Mouse (Mus musculus): Measurements from ENCODE around the gene Alkbh4. TPM values are rescaled to one million over a fixed set of nuclear protein-coding genes. Genes with fewer than 3 reads are reported as not detected.

The Alkbh4 gene
- polyA plus RNA-seq, 1 experiment, result 23.0 TPM

DNA sequence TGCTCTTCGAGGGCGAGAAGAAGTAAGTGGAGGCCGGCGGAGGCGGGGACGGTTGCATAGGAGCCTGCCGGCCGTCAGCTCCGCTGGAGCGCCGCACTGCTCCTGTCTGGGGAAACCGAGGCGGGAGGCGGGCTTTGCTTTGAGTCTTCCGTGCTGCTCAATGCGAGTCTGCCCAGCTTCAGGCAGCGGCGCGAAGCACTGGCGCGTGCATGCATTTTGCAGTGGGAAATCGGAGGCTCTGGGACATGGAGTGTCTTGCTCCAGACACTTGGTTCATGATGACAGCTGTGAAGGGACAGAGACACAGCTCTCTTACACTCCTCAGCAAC, 19.2 kb upstream of the Alkbh4 start:
- no peaks in the 10 kb centered on the region for H3K27me3 ChIP-seq (ENCODE audit: control insufficient read depth, insufficient read depth, low read length)
- H3K36me3 ChIP-seq (ENCODE audit: control insufficient read depth, insufficient read depth, low read length), result no peaks in the 10 kb centered on the region
- no peak; the same call in 1 of the 2 replicates for TF ChIP-seq POLR2A (IDR thresholded peaks at IDR 0.05; ENCODE audit: control insufficient read depth, low read depth, low read length)
- peak overlapping the region; percentile 93 for H3K4me3 ChIP-seq (ENCODE audit: control insufficient read depth, low read depth, low read length)
- H3K27ac ChIP-seq (ENCODE audit: control insufficient read depth, insufficient read depth, low read depth, low read length), result peak overlapping the region; percentile 54; the same call in 1 of the 2 replicates
- peaks cover 10% of the 10 kb centered on the region for H3K4me1 ChIP-seq (ENCODE audit: control insufficient read depth, insufficient read depth, low read length)

DNA sequence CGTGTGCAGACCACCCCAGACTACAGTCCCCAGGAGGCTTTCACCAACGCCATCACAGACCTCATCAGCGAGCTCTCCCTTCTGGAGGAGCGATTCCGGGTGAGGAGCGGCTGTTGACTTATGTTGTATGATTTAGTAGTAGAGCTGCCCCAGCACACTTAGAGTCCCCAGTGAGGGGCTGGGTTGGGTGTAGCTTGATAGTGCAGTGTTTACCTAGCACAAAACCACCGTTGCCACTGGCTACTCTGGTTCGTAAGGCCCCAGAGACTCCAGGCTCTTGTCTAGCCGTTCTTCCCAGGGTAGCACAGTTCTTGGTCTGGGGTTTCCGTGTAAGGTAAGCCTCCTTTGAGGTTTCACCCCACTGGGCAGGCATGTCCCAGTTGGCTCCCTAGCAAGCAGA, 13.8 kb upstream of the Alkbh4 start:
- H3K27me3 ChIP-seq (ENCODE audit: control insufficient read depth, insufficient read depth, low read length), result no peaks in the 10 kb centered on the region
- no peak for TF ChIP-seq POLR2A (IDR thresholded peaks at IDR 0.05; ENCODE audit: control insufficient read depth, low read depth, low read length)
- TF ChIP-seq CTCF (IDR thresholded peaks at IDR 0.05; ENCODE audit: control insufficient read depth, insufficient read depth, insufficient replicate concordance, low read depth, low read length), result no peak
- peaks cover 2% of the 10 kb centered on the region for H3K36me3 ChIP-seq (ENCODE audit: control insufficient read depth, insufficient read depth, low read length)
- no peak overlapping the region for H3K27ac ChIP-seq (ENCODE audit: control insufficient read depth, insufficient read depth, low read depth, low read length)
- H3K4me3 ChIP-seq (ENCODE audit: control insufficient read depth, low read depth, low read length), result no peak overlapping the region
- H3K4me1 ChIP-seq (ENCODE audit: control insufficient read depth, insufficient read depth, low read length), result no peaks in the 10 kb centered on the region; the same call in 1 of the 2 replicates

GRCm38 (mm10) chr5:136136292-136136990, 495 bp downstream of the Alkbh4 start:
- Histone ChIP-seq H3K27ac (ENCODE audit: control insufficient read depth, insufficient read depth, low read depth, low read length) (peak overlapping the region; percentile 65), H3K4me1 (ENCODE audit: control insufficient read depth, insufficient read depth, low read length) (0 out of 2 replicates have a peak, but pooled peaks cover 2% of the 10 kb centered on the region), H3K27me3 (ENCODE audit: control insufficient read depth, insufficient read depth, low read length) (no peaks in the 10 kb centered on the region), H3K36me3 (ENCODE audit: control insufficient read depth, insufficient read depth, low read length) (no peaks in the 10 kb centered on the region; the same call in none of the 2 replicates), H3K4me3 (ENCODE audit: control insufficient read depth, low read depth, low read length) (peak overlapping the region; percentile 97)
- no peak for TF ChIP-seq CTCF (IDR thresholded peaks at IDR 0.05; ENCODE audit: control insufficient read depth, insufficient read depth, insufficient replicate concordance, low read depth, low read length)
- no peak for TF ChIP-seq POLR2A (IDR thresholded peaks at IDR 0.05; ENCODE audit: control insufficient read depth, low read depth, low read length)

DNA sequence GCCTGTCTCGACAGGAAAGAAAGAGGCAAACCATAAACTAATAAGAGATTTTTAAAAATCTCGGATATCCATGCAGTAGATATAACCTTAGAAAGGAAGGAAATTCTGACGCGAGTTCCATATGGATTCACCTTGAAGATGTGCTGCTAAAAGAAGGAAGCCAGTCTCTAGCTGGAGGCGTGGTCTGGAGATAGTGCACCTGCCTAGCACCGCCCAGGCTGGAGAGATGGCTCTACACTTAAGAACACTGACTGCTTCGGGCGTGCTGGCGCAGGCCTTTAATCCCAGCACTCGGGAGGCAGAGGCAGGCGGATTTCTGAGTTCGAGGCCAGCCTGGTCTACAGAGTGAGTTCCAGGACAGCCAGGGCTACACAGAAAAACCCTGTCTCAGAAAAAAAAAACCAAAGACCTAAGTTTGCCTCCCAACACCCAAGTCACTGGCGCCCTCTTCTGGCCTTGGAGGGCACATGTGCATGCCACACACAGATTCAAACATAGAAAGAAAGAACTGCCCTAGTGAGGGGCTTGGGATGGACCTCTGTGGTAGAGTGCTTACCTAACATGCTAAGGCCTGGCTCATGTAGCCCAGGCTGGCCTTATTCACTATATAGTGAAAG, 1.8 kb downstream of the Alkbh4 start:
- Histone ChIP-seq H3K4me3 (ENCODE audit: control insufficient read depth, low read depth, low read length) (no peak overlapping the region), H3K27ac (ENCODE audit: control insufficient read depth, insufficient read depth, low read depth, low read length) (no peak overlapping the region), H3K27me3 (ENCODE audit: control insufficient read depth, insufficient read depth, low read length) (no peaks in the 10 kb centered on the region), H3K36me3 (ENCODE audit: control insufficient read depth, insufficient read depth, low read length) (no peaks in the 10 kb centered on the region; the same call in none of the 2 replicates), H3K4me1 (ENCODE audit: control insufficient read depth, insufficient read depth, low read length) (0 out of 2 replicates have a peak, but pooled peaks cover 2% of the 10 kb centered on the region)
- peak; percentile 57; the same call in 1 of the 2 replicates for TF ChIP-seq CTCF (IDR thresholded peaks at IDR 0.05; ENCODE audit: control insufficient read depth, insufficient read depth, insufficient replicate concordance, low read depth, low read length)
- TF ChIP-seq POLR2A (IDR thresholded peaks at IDR 0.05; ENCODE audit: control insufficient read depth, low read depth, low read length), result no peak

GRCm38 (mm10) chr5:136139393-136139792, 3.4 kb downstream of the Alkbh4 start:
- Histone ChIP-seq H3K27me3 (ENCODE audit: control insufficient read depth, insufficient read depth, low read length) (no peaks in the 10 kb centered on the region), H3K4me1 (ENCODE audit: control insufficient read depth, insufficient read depth, low read length) (peaks cover 6% of the 10 kb centered on the region), H3K4me3 (ENCODE audit: control insufficient read depth, low read depth, low read length) (no peak overlapping the region), H3K36me3 (ENCODE audit: control insufficient read depth, insufficient read depth, low read length) (no peaks in the 10 kb centered on the region; the same call in 1 of the 2 replicates), H3K27ac (ENCODE audit: control insufficient read depth, insufficient read depth, low read depth, low read length) (no peak overlapping the region)
- TF ChIP-seq CTCF (IDR thresholded peaks at IDR 0.05; ENCODE audit: control insufficient read depth, insufficient read depth, insufficient replicate concordance, low read depth, low read length) (no peak), POLR2A (IDR thresholded peaks at IDR 0.05; ENCODE audit: control insufficient read depth, low read depth, low read length) (no peak)

DNA sequence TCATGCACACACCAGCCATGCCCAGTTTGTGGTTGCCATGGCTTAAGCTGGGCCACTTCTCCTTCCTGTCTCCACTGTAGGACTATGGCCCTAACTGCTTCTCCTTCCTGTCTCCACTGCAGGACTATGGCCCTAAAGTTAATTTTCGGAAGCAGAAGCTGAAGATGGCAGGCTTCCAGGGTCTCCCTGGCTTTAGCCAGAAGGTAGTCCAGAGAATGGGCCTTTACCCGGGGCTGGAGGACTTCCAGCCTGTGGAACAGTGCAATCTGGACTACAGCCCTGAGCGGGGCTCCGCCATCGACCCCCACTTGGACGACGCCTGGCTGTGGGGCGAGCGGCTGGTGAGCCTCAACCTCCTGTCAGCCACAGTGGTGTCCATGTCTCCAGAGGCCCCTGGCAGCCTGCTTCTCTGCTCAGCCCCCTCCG, 4.1 kb downstream of the Alkbh4 start:
- TF ChIP-seq POLR2A (IDR thresholded peaks at IDR 0.05; ENCODE audit: control insufficient read depth, low read depth, low read length) (no peak), CTCF (IDR thresholded peaks at IDR 0.05; ENCODE audit: control insufficient read depth, insufficient read depth, insufficient replicate concordance, low read depth, low read length) (no peak)
- no peak overlapping the region for H3K4me3 ChIP-seq (ENCODE audit: control insufficient read depth, low read depth, low read length)
- peaks cover 6% of the 10 kb centered on the region for H3K4me1 ChIP-seq (ENCODE audit: control insufficient read depth, insufficient read depth, low read length)
- H3K27ac ChIP-seq (ENCODE audit: control insufficient read depth, insufficient read depth, low read depth, low read length), result no peak overlapping the region
- no peaks in the 10 kb centered on the region for H3K27me3 ChIP-seq (ENCODE audit: control insufficient read depth, insufficient read depth, low read length)
- no peaks in the 10 kb centered on the region for H3K36me3 ChIP-seq (ENCODE audit: control insufficient read depth, insufficient read depth, low read length)

- no peaks in the 10 kb centered on the region for H3K36me3 ChIP-seq (ENCODE audit: control insufficient read depth, insufficient read depth, low read length)
- no peaks in the 10 kb centered on the region for H3K27me3 ChIP-seq (ENCODE audit: control insufficient read depth, insufficient read depth, low read length)
- no peak overlapping the region for H3K4me3 ChIP-seq (ENCODE audit: control insufficient read depth, low read depth, low read length)
- H3K4me1 ChIP-seq (ENCODE audit: control insufficient read depth, insufficient read depth, low read length), result peaks cover 4% of the 10 kb centered on the region
- no peak; the same call in 1 of the 2 replicates for TF ChIP-seq CTCF (IDR thresholded peaks at IDR 0.05; ENCODE audit: control insufficient read depth, insufficient read depth, insufficient replicate concordance, low read depth, low read length)
- H3K27ac ChIP-seq (ENCODE audit: control insufficient read depth, insufficient read depth, low read depth, low read length), result no peak overlapping the region
Measured at GRCm38 (mm10) chr5:136142746-136143145, 6.8 kb downstream of the Alkbh4 start.
